Mouse (Mus musculus) limb, embryonic 10.5 days (tissue): ENCODE measurements around the gene Itga3. TPM values are rescaled to one million over a fixed set of nuclear protein-coding genes. Genes with fewer than 3 reads are reported as not detected.
A peak's percentile ranks its signal among the peaks of the same experiment; 100 is the strongest.
"Not testable (repeated sequence)": the region's sequence is repeated elsewhere in the genome, so short reads cannot be mapped to it uniquely, and the experiment has no call there.

Experiments used
- DNase-seq: peaks from one replicate; pipeline ENCODE4 v3.0.0-alpha.2; 2017; ENCODE audit warnings: low spot score
- H3K27ac ChIP-seq: fragments of 300-500 bp; sonication (generic); 2 replicates; pipeline ENCODE4 v1.5.1; 2016; ENCODE audit warnings: mild to moderate bottlenecking
- H3K27me3 ChIP-seq: fragments of 300-500 bp; sonication (generic); 2 replicates; pipeline ENCODE4 v1.6.1; 2016; ENCODE audit warnings: low read depth, mild to moderate bottlenecking; ENCODE audit not compliant: poor library complexity, severe bottlenecking
- H3K36me3 ChIP-seq: fragments of 300-500 bp; sonication (generic); 2 replicates; pipeline ENCODE4 v1.6.1; 2016; ENCODE audit warnings: mild to moderate bottlenecking, moderate library complexity
- H3K4me1 ChIP-seq: fragments of 300-500 bp; sonication (generic); 2 replicates; pipeline ENCODE4 v1.6.1; 2016
- H3K4me3 ChIP-seq: fragments of 300-500 bp; sonication (generic); 2 replicates; pipeline ENCODE4 v1.5.1; 2016; ENCODE audit warnings: mild to moderate bottlenecking, moderate library complexity
- H3K9me3 ChIP-seq: fragments of 300-500 bp; sonication (generic); replicated peaks from 2 replicates; pipeline ENCODE4 v1.6.1; 2016; ENCODE audit warnings: mild to moderate bottlenecking
- WGBS: fragments of 180-500 bp; shearing (Covaris S2); methylation state at CpG from one replicate; pipeline ENCODE4 v1.1.7; 2016; 5-methylcytosine and 5-hydroxymethylcytosine counted together
- polyA plus RNA-seq: library from polyadenylated mRNA; unstranded; fragments of >200 nt; fragmentation: Nextera tagmentation; extraction: Ambion mirVana; gene quantifications from 2 replicates; pipeline ENCODE4 v1.2.1, GENCODE M21; 2016

The Itga3 gene
- polyA plus RNA-seq, 1 experiment from 2014 or later = 10.2 TPM

DNA sequence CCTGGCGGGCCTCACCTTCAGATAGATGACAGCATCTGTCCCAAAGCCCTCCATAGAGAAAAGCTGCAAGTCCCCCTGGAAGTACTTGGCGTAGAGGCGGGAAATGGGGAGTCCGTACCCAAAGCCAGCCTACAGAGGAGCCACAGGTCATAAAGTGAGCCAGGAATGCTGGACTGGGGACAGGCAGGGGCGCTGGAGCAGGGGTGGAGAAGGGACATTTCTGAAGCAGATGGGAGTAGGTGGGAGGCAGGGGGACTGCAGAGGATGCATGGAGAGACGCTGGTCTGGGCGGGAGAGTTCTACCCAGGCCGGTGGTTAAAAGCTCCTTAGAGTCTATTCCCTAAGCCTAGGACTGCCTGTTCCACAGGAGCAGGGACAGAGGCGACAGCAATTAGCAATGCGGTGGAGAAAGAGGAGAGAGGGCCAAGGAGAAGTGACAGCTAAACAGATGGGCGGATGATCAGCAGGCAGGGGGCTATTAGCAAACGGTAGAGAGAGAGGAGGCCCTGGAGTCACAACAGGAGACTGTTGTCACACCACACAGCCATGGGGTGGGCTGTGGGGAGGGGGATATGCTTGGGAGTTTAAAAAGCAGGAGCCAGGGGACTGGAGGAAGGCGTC lies 48.6 kb downstream of the Itga3 start:
- DNase-seq = no peak
- Histone ChIP-seq H3K4me3 (no peak overlapping the region), H3K27ac (0 out of 2 replicates have a peak overlapping the region, but pooled peaks have one; percentile 14), H3K4me1 (peaks cover 21% of the 10 kb centered on the region), H3K9me3 (no peaks in the 10 kb centered on the region), H3K36me3 (peaks cover 36% of the 10 kb centered on the region), H3K27me3 (peaks cover 38% of the 10 kb centered on the region)
- WGBS = 14% methylated on average over 13 of the region's 13 CpGs

DNA sequence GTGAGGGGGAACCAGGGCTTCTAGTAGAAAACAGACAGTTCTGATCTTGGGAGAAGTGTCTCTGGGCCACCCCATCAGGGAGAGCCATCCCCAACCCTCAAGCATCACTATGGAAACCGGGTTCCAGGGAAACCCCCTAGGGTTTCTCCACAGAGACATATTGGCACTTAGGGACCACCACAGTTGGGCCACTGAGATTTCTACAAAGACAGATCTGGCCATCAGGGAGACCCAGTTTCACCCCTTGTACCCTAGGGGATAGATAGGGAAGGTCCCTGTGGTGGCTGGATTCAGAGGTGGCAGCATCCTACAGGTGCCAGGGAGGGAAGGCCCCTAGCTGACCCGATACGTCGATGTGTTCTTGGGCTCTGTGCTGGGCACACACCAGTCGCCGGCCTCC lies 49.8 kb downstream of the Itga3 start:
- peaks cover 21% of the 10 kb centered on the region for H3K4me1 ChIP-seq
- peaks cover 47% of the 10 kb centered on the region for H3K36me3 ChIP-seq
- WGBS = 87% methylated on average over 6 of the region's 6 CpGs
- H3K9me3 ChIP-seq = no peaks in the 10 kb centered on the region
- H3K27me3 ChIP-seq = peaks cover 27% of the 10 kb centered on the region
- DNase-seq = no peak
- H3K4me3 ChIP-seq = no peak overlapping the region
- H3K27ac ChIP-seq = no peak overlapping the region

DNA sequence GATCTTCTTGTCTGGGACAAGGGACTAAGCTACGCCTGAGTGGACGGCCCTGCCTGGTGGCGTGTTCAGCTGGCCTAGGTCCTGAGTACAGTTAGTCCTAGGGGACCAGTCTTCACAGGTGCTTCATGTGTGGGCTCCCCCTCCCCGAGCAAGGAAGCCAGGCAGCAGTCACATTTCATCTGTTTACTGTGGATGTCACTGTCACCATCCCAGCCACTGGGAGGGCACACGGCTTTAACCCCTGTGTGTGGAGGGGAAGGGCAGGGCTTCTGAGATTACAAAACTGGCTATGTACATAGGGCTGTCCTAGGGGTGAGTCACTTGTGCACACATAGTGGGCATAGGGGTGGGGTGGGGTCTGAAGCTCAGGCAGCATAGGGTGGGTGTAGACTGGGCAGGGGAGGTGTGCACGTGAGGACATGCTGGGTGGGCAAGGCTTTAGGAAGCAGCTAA lies 50.5 kb downstream of the Itga3 start:
- Histone ChIP-seq H3K4me3 (no peak overlapping the region), H3K27ac (no peak overlapping the region), H3K27me3 (peaks cover 24% of the 10 kb centered on the region), H3K36me3 (peaks cover 55% of the 10 kb centered on the region), H3K9me3 (no peaks in the 10 kb centered on the region), H3K4me1 (peaks cover 21% of the 10 kb centered on the region)
- DNase-seq = no peak
- WGBS = 83% methylated on average over 6 of the region's 6 CpGs

DNA sequence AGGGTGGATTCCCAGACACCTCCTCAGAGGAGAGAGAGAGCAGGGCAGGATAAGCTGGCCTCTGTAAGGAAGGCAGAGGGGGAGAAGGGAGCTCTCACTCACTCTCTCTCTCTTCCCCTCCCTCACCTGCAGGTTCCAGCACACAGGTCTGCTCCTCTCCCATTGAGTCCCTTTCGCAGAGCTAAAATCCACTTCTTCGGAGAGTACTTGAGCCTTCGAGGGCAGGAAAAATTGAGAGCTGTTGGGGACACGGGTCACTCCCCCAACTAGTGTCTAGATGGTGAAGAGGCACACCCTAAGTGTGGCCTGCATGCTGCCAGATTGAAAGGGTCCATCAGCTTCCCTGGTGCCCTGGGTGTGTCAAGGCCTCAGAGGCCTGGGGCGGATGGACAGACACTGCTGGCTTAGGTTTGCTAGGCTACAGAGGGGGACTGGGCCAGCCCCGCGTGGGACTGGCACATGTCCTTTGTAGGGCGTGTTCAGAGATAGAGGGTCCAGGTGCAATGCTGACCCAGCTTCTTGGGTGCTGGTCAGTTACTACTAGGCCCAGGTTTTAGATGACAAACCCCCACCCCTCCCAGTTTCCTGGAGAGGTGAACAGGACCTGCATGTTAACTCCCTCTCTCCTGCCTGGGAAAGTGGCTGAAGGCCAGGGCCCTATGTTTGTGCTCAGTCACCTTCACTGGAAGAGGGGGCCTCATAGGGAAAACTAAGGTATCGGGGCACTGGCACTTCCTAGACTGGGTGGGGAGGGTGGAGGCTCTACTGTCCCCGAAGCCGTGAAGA lies 51.2 kb downstream of the Itga3 start:
- H3K4me1 ChIP-seq = peaks cover 21% of the 10 kb centered on the region
- WGBS = 91% methylated on average over 11 of the region's 11 CpGs
- H3K36me3 ChIP-seq = peaks cover 62% of the 10 kb centered on the region
- H3K27me3 ChIP-seq = peaks cover 28% of the 10 kb centered on the region
- H3K9me3 ChIP-seq = no peaks in the 10 kb centered on the region
- DNase-seq = no peak
- no peak overlapping the region for H3K4me3 ChIP-seq
- no peak overlapping the region for H3K27ac ChIP-seq

DNA sequence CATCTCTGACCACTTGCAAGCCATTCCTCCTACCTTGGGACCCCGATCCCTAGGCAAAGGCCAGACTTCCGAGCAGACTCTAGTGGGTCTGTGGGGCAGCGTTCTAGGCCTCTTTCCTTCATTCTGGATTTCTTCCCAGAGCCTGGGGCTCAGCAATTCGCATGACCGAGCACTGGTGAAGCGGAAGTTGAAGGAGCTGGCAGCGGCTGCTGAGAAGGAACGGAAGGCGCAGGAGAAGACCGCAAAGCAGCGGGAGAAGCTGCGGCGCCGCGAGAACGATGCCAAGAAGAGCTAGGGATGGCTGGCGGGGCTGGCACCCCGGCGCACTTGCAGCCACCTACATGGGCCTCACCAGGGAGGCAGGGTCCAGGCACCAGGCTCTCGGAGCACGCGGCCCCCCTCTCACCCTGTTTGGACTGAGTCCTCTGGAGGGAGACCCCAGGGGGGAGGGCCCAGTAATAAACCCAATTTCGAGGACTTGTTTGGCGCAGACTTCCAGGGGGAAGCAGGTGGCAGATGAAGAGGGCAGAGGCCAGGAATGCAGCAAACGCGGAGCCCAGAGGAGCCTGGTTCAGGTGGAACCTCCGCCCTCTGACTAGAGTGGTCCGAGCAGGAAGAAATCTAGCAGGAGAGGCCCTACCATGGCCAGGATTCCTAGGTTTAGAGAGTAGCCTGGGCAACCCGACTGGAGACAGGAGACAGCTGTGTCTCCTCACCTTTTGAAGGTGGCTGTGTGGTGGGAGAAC lies 52.0 kb downstream of the Itga3 start:
- WGBS = 77% methylated on average over 29 of the region's 29 CpGs
- DNase-seq = no peak
- Histone ChIP-seq H3K9me3 (no peaks in the 10 kb centered on the region), H3K4me1 (peaks cover 25% of the 10 kb centered on the region), H3K27me3 (peaks cover 35% of the 10 kb centered on the region), H3K27ac (no peak overlapping the region), H3K36me3 (peaks cover 70% of the 10 kb centered on the region), H3K4me3 (no peak overlapping the region)

DNA sequence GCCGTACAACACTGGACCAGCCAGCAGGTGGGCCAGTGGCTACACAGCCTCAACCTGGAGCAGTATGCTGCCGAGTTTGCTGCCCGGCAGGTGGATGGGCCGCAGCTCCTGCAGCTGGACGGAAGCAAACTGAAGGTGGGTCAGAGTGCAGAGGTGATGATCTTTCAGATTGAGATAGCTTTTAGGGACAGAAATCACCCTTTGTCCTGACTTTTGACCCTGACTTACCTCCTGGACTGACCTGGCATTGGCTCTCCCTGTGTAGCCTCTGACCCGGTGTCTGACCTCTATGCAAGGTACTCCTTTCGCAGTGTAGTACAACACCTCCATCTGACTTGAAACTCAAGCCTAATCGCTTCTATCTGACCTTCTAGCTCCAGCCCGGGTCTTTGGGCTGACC lies 53.1 kb downstream of the Itga3 start:
- DNase-seq = no peak
- 95% methylated on average over 9 of the region's 9 CpGs for WGBS
- Histone ChIP-seq H3K36me3 (peaks cover 81% of the 10 kb centered on the region), H3K4me3 (no peak overlapping the region), H3K27me3 (peaks cover 39% of the 10 kb centered on the region), H3K9me3 (no peaks in the 10 kb centered on the region), H3K27ac (no peak overlapping the region), H3K4me1 (peaks cover 25% of the 10 kb centered on the region)

DNA sequence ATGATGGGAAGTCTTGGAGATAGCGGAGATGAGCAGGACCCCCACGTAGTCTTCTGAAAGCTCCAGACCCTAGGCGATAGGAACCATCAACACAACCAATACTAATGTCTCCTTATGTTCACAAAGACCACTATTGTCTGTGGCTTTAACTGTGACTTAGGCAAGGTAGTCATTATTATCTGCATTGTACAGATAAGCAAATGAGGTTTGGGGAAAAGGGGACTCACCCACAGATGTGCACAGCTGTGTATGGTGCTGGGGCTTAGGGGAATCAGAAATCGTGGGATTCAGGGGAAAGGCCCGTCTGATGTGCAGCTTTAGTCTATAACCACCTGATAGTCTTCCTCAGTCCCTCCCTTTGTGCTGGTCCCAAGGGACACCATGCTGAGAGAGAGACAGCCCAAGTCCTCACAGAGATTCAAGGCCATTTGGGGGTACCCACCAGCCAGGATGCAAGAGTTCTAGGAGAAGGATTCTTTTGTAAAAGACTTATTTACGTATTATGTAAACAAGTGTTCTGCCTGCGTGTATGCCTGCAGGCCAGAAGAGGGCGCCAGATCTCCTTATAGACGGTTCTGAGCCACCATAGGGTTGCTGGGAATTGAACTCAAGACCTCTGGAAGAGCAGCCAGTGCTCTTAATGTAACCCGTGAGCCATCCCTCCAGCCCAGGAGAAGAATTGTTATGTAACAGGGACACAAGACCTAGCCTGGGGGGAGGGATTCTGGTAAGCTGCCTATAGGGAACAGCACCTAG lies 54.2 kb downstream of the Itga3 start:
- WGBS = 80% methylated on average over 10 of the region's 10 CpGs
- peaks cover 14% of the 10 kb centered on the region for H3K4me1 ChIP-seq
- H3K9me3 ChIP-seq = no peaks in the 10 kb centered on the region
- peaks cover 39% of the 10 kb centered on the region for H3K27me3 ChIP-seq
- peaks cover 92% of the 10 kb centered on the region for H3K36me3 ChIP-seq
- H3K27ac ChIP-seq = no peak overlapping the region
- no peak for DNase-seq
- no peak overlapping the region for H3K4me3 ChIP-seq

DNA sequence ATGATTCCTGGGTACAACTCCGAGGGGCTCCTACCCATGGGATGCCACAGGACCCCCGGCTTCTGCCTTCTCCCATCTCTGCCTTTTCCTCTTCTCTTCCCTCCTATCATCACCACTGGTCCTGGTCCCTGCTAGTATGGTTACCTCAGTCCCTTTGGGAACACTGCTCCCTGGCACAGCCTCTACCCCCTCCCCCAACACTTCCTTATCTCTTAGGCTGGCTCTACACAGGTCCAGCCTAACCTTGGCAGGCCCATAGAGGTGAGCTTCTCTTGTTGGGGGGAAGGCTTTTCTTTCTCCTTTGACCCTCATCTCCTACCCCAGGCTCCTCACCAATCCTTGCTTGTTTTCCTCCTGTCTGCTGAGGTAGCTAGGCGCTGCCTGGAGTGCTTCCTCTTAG lies 61.1 kb downstream of the Itga3 start:
- H3K4me3 ChIP-seq = no peak overlapping the region
- no peak overlapping the region for H3K27ac ChIP-seq
- peaks cover 32% of the 10 kb centered on the region for H3K4me1 ChIP-seq
- no peaks in the 10 kb centered on the region for H3K9me3 ChIP-seq
- H3K27me3 ChIP-seq = peaks cover 33% of the 10 kb centered on the region
- no peak for DNase-seq
- H3K36me3 ChIP-seq = peaks cover 83% of the 10 kb centered on the region
- WGBS = 73% methylated on average over 3 of the region's 3 CpGs

DNA sequence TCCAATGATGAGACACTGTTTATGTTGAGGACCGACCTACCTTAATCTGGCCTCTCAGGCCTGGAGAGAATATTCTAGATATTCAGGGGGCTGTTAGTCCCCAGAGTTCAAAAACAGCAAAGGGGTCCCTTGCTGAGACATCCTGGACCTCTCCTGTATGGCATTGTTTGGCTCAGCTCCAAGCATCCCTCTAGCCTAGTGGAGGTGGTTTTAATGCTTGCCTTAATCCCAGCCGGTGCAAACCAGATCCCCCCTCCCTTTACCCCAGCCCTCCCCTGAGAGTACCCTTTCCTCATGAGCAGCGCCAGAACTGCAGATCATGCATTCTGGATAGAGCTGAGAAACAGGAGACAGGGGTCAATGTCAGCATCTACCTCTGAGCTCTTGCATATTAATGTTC lies 64.1 kb downstream of the Itga3 start:
- no peak overlapping the region for H3K4me3 ChIP-seq
- no peak overlapping the region for H3K27ac ChIP-seq
- H3K4me1 ChIP-seq = peaks cover 46% of the 10 kb centered on the region

DNA sequence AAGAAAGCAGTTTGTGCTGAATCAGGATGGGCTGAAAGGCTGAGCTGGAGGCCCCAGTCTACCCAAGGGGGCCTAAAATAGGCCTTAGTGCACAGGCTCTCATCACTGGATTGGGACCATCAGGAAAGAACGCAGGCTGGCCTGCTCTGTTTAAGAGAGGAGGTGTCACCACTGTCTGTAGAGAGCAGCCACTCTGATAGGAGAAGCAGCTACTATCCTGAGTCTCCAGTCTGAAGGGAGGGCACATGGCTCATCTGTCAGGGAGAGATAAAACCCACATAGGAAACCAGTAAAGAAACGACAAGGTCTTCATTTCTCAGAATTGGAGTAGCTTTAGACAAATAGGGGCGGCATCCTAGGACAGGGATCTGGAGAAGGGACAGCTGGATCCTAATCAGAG lies 64.5 kb downstream of the Itga3 start:
- H3K27me3 ChIP-seq = no peaks in the 10 kb centered on the region
- no peaks in the 10 kb centered on the region for H3K9me3 ChIP-seq
- H3K4me1 ChIP-seq = peaks cover 51% of the 10 kb centered on the region
- 0 out of 2 replicates have a peak overlapping the region, but pooled peaks have one; percentile 96 for H3K27ac ChIP-seq
- H3K4me3 ChIP-seq = peak overlapping the region; percentile 81
- WGBS = 64% methylated on average over 3 of the region's 3 CpGs
- H3K36me3 ChIP-seq = peaks cover 48% of the 10 kb centered on the region
- DNase-seq = no peak

More for the DNA sequence above, 64.1 kb downstream of the Itga3 start:
- Histone ChIP-seq H3K36me3 (peaks cover 53% of the 10 kb centered on the region), H3K27me3 (peaks cover 4% of the 10 kb centered on the region), H3K9me3 (no peaks in the 10 kb centered on the region)
- DNase-seq = no peak
- WGBS = 43% methylated on average over 3 of the region's 3 CpGs

DNA sequence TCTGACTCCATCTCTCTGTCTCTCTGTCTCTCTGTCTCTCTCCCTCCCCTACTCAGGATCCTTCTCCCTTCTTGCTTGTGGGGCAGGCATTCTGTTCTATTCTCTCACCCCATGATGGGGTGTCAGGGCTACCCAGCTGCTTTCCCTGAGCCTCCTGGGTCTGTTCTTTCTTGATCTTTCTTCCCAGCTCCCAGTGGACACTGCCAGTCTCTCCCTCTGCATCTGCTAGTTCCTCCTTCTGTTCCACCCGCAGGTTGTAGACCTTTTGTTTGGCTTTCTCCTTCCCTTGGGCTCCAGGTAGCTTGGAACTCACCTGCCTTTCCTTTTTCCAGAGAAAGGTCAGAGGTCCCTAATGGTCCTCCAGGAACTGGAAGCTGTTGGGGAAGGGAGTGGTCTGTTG lies 65.2 kb downstream of the Itga3 start:
- H3K27ac ChIP-seq = peak overlapping the region; percentile 96
- peaks cover 57% of the 10 kb centered on the region for H3K4me1 ChIP-seq
- no peaks in the 10 kb centered on the region for H3K9me3 ChIP-seq
- no peak for DNase-seq
- 33% methylated on average over 1 of the region's 1 CpGs for WGBS
- peak overlapping the region; percentile 81 for H3K4me3 ChIP-seq
- no peaks in the 10 kb centered on the region for H3K27me3 ChIP-seq
- H3K36me3 ChIP-seq = peaks cover 42% of the 10 kb centered on the region

DNA sequence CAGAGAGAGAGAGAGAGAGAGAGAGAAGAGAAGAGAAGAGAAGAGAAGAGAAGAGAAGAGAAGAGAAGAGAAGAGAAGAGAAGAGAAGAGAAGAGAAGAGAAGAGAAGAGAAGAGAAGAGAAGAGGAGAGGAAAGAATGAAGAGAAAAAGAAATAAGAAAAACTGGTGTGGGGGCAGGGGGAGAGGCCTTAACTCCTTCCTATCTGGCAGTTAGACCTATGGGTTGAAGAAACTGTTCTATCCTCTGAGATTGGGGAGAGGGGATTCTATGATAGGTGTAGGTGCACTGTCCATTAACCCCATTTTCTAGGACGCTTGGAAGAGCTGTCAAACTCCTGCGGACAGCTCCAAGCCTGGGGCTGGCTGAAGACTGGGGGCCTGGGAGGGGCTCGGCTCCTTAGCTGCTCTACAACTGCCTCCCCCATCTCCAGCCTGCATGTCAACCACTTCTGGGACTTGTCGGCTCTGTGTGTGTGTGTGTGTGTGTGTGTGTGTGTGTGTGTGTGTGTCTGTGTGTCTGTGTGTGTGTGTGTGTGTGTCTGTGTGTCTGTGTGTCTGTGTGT lies 65.7 kb downstream of the Itga3 start:
- peak overlapping the region; percentile 96 for H3K27ac ChIP-seq

More for the DNA sequence above, 65.7 kb downstream of the Itga3 start:
- H3K9me3 ChIP-seq, DNase-seq, H3K27me3 ChIP-seq: not testable (repeated sequence)
- WGBS = 25% methylated on average over 4 of the region's 4 CpGs
- Histone ChIP-seq H3K4me3 (peak overlapping the region; percentile 81), H3K36me3 (peaks cover 39% of the 10 kb centered on the region), H3K4me1 (peaks cover 62% of the 10 kb centered on the region)
